Mouse (Mus musculus) forebrain, embryonic 12.5 days (tissue): Measurements from ENCODE around the gene Gm49403. TPM values are rescaled to one million over a fixed set of nuclear protein-coding genes. Genes with fewer than 3 reads are reported as not detected.
A peak's percentile ranks its signal among the peaks of the same experiment; 100 is the strongest.

Source experiments
- ATAC-seq: fragments of 200-750 bp; cut with Nextera tagmentation; 2 replicates; pipeline ENCODE4 v1.8.0; 2017; ENCODE audit warnings: moderate TSS enrichment; ENCODE audit not compliant: low FRiP score
- H3K27ac ChIP-seq: fragments of 300-500 bp; sonication (generic); 2 replicates; pipeline ENCODE4 v1.5.1; 2016; ENCODE audit warnings: mild to moderate bottlenecking
- H3K27me3 ChIP-seq: fragments of 300-500 bp; sonication (generic); 2 replicates; pipeline ENCODE4 v1.6.1; 2016; ENCODE audit warnings: mild to moderate bottlenecking
- H3K36me3 ChIP-seq: fragments of 300-500 bp; sonication (generic); replicated peaks from 2 replicates; pipeline ENCODE4 v1.6.1; 2016; ENCODE audit warnings: mild to moderate bottlenecking
- H3K4me1 ChIP-seq: fragments of 300-500 bp; sonication (generic); 2 replicates; pipeline ENCODE4 v1.6.1; 2016
- H3K4me2 ChIP-seq: fragments of 300-500 bp; sonication (generic); 2 replicates; pipeline ENCODE4 v1.6.1; 2016; ENCODE audit warnings: mild to moderate bottlenecking, moderate library complexity
- H3K4me3 ChIP-seq: fragments of 300-500 bp; sonication (generic); replicated peaks from 2 replicates; pipeline ENCODE4 v1.5.1; 2016; ENCODE audit warnings: mild to moderate bottlenecking
- H3K9ac ChIP-seq: fragments of 300-500 bp; sonication (generic); 2 replicates; pipeline ENCODE4 v1.6.1; 2016; ENCODE audit warnings: mild to moderate bottlenecking
- H3K9me3 ChIP-seq: fragments of 300-500 bp; sonication (generic); 2 replicates; pipeline ENCODE4 v1.6.1; 2016
- WGBS: fragments of 180-500 bp; shearing (Covaris S2); methylation state at CpG from one replicate; pipeline ENCODE4 v1.1.7; 2016; 5-methylcytosine and 5-hydroxymethylcytosine counted together
- polyA plus RNA-seq: library from polyadenylated mRNA; unstranded; fragments of >200 nt; fragmentation: Nextera tagmentation; extraction: Ambion mirVana; gene quantifications from 2 replicates; pipeline ENCODE4 v1.2.1, GENCODE M21; 2016

Gene Gm49403
- polyA plus RNA-seq, 1 experiment from 2014 or later: not detected

DNA sequence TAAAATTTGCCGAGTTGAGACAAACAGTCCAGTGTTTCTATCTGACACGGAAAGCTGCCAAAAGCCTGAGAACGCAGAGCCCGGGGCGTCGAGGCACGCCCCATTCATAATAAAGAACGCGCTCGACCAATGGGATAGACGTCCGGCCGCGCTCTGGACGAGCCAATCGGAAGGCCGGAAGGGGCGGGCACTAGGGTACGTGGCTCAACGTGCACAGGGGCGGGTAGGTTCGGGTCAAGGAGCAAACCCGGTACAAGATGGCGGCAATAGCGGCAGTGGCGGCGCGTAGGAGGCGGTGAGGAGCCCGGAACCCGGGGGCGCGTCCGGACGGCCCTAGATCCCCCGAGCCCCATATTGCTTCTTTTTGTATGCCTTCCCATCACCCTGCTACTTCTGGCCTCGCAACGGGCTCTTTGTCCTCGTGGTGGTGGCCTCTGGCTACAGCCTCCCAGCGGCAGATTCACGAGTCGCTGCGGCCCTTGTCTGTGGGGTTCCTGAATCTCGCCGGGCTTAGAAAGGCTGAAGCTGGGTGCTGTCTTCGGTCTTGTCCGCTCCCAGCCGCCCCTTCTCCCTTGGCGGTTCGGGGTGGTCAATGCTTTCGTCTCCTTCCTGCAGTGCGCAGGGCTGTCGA is 14.2 kb downstream of the Gm49403 start, which contains the start of gene Ganab:
Gene Ganab (plus strand): TSS at position 207 of the 631 bp plus-strand sequence.
- Histone ChIP-seq H3K27ac (peak within 1 kb of the TSS; percentile 89), H3K27me3 (no peaks in the 10 kb centered on the region), H3K4me1 (peaks cover 43% of the 10 kb centered on the region), H3K9me3 (no peaks in the 10 kb centered on the region), H3K9ac (peak within 1 kb of the TSS; percentile 95), H3K36me3 (peaks cover 43% of the 10 kb centered on the region), H3K4me2 (peak within 1 kb of the TSS; percentile 73), H3K4me3 (peak within 1 kb of the TSS; percentile 94)
- under 1% methylated on average over 53 of the region's 53 CpGs for WGBS
- ATAC-seq: peak; percentile 99

DNA sequence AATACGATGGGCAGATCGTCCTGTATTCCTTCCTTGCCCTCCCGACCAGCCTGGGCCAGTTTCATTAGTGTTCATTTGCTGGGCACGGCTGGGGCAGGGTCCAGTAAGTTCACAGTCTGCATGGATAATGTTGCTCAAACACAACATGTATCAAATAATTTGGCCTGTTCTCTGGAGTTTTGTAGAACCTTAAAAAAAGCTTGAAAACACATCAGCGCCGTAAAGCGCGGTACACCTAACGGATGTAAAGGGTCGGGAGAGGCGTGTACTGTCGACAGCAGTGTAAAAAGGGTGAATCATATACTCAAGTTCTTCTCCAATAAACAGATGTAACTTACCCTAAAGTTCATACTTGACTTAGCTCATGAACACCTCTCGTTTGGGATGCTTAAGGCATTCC is 14.8 kb downstream of the Gm49403 start:
- H3K27ac ChIP-seq: peak overlapping the region; percentile 89
- no peaks in the 10 kb centered on the region for H3K27me3 ChIP-seq
- ATAC-seq: no peak
- peak overlapping the region; percentile 95 for H3K9ac ChIP-seq
- H3K9me3 ChIP-seq: no peaks in the 10 kb centered on the region
- WGBS: 14% methylated on average over 13 of the region's 13 CpGs
- H3K4me2 ChIP-seq: peak overlapping the region; percentile 73
- H3K4me1 ChIP-seq: peaks cover 40% of the 10 kb centered on the region
- peaks cover 49% of the 10 kb centered on the region for H3K36me3 ChIP-seq
- H3K4me3 ChIP-seq: peak overlapping the region; percentile 94

DNA sequence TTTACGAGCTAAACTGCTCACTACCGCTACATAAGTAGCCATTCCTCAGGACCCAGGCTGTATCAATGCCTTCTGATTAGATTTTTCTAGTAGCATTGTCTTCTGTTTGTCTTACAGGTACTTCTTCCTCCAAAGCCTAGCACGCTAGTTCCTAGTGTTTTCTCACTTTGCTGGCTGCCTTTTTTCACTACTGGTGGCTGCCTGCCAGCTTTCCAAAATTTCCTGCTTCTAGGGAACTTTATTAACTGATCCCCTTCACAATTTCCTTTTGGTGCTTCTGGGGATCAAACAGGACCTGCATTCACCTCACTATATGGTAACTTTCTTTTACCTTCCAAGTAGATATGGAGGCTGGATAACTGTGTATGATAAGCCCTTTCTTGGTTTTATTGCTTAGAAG is 15.3 kb downstream of the Gm49403 start:
- H3K9ac ChIP-seq: peak overlapping the region; percentile 95
- H3K36me3 ChIP-seq: peaks cover 53% of the 10 kb centered on the region
- H3K27ac ChIP-seq: no peak overlapping the region
- peak overlapping the region; percentile 94 for H3K4me3 ChIP-seq
- H3K9me3 ChIP-seq: no peaks in the 10 kb centered on the region
- ATAC-seq: no peak
- H3K4me2 ChIP-seq: peak overlapping the region; percentile 73
- H3K27me3 ChIP-seq: no peaks in the 10 kb centered on the region
- WGBS: 72% methylated on average over 3 of the region's 3 CpGs
- H3K4me1 ChIP-seq: peaks cover 35% of the 10 kb centered on the region

DNA sequence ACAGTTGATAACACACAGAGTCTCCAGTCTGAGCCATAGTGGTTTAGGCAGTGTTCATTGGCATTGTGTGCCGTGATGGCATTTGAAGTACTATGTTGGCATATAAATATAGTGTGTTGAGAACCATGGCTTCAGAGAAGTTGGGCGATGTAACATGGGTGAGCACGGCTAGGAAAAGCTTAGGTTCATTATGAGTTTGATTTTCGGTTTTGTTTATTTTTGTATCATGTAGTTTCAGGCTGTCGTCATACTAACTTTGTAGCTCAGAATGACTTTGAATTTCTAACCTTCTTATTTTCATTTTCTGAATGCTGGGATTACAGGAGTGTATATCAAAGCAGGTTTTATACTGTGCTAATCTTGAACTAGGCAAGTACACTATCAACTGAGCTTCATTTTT is 19.7 kb downstream of the Gm49403 start:
- H3K4me3 ChIP-seq: no peak overlapping the region
- ATAC-seq: no peak
- H3K4me1 ChIP-seq: peaks cover 14% of the 10 kb centered on the region
- no peak overlapping the region for H3K4me2 ChIP-seq
- 96% methylated on average over 5 of the region's 5 CpGs for WGBS
- H3K9me3 ChIP-seq: no peaks in the 10 kb centered on the region
- H3K9ac ChIP-seq: no peak overlapping the region
- no peaks in the 10 kb centered on the region for H3K27me3 ChIP-seq
- H3K27ac ChIP-seq: no peak overlapping the region
- H3K36me3 ChIP-seq: peaks cover 68% of the 10 kb centered on the region

DNA sequence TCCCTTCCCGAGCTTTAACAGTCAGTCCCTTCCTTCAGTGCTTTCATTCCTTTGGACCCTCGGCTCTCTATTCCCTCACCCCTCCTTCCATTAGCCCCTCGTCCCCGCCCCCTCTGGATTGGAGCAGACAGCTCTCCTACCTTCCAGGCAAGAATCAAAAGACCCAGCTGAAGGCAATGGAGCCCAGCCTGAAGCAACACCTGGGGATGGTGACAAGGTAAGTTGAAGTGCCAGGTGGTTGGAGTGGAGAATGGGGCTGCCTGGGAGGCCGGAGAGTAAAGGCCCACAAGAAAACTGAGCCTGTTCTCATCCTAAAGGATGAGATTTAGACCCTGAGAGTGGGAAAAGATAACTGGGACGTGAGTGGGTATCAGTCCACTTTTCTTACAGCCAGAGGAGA is 24.8 kb downstream of the Gm49403 start:
- no peaks in the 10 kb centered on the region for H3K4me1 ChIP-seq
- no peaks in the 10 kb centered on the region for H3K27me3 ChIP-seq
- no peak for ATAC-seq
- H3K4me3 ChIP-seq: no peak overlapping the region
- peaks cover 97% of the 10 kb centered on the region for H3K36me3 ChIP-seq
- no peak overlapping the region for H3K4me2 ChIP-seq
- H3K9ac ChIP-seq: no peak overlapping the region
- H3K27ac ChIP-seq: no peak overlapping the region
- WGBS: 84% methylated on average over 6 of the region's 6 CpGs
- no peaks in the 10 kb centered on the region for H3K9me3 ChIP-seq

DNA sequence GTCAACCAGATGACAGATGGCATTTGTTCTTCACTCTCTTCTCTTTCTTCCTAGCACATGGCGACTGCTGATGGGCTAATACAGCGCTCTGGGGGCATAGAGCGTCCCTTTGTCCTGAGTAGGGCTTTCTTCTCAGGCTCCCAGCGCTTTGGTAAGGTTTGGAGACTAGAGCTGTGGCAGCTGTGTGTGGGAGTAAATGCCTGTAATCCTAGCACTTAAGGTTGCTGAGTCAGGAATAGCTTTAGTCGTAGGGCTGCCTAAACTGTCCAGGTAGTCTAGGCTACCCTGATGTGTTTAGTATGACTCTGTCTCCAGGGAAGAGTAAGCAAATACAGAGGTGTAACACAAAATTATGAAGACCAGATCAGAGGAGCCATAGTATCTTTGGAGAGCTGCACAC is 28.1 kb downstream of the Gm49403 start:
- Histone ChIP-seq H3K9ac (no peak overlapping the region), H3K27me3 (no peaks in the 10 kb centered on the region), H3K27ac (no peak overlapping the region), H3K36me3 (peaks cover 100% of the 10 kb centered on the region), H3K4me1 (no peaks in the 10 kb centered on the region), H3K4me2 (no peak overlapping the region), H3K4me3 (no peak overlapping the region), H3K9me3 (no peaks in the 10 kb centered on the region)
- no peak for ATAC-seq
- WGBS: 98% methylated on average over 5 of the region's 5 CpGs

DNA sequence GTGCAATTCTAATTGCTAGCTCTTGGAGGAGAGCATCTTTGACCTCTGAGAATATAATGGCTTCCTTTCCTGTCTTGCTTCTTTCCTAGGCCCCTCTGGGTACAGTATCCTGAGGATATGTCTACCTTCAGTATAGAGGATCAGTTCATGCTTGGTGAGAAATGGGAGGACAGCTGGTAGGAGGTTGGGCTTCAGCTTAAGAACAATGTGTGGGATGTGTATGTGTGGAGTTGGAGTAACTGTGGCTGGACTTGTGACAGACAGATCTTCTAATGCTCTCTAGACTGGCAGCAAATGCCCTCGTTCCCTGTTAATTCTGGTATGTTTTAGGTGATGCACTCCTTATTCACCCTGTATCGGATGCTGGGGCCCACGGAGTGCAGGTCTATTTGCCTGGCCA is 30.5 kb downstream of the Gm49403 start:
- peaks cover 83% of the 10 kb centered on the region for H3K36me3 ChIP-seq
- ATAC-seq: no peak
- 93% methylated on average over 3 of the region's 3 CpGs for WGBS
- no peaks in the 10 kb centered on the region for H3K27me3 ChIP-seq
- no peak overlapping the region for H3K27ac ChIP-seq
- no peaks in the 10 kb centered on the region for H3K4me1 ChIP-seq
- no peaks in the 10 kb centered on the region for H3K9me3 ChIP-seq
- H3K4me3 ChIP-seq: no peak overlapping the region
- H3K4me2 ChIP-seq: no peak overlapping the region
- no peak overlapping the region for H3K9ac ChIP-seq

DNA sequence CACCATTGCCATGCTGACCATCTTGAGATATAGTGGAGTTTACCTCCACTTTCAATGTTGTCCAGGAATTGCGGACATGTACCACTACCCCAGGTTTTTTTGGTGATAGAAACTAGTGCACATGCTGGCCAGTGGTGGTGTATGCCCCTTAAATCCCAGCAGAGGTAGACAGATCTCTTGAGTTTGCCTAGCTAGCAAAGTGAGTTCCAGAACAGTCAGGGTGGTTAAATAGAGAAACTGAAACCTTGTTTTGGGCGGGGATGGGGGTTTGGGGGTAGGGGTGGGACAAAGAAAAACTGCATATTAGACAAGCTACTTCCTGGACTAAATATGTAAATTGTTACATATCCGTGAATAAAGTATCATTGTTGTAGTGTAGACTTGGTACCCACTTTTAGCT is 35.3 kb downstream of the Gm49403 start:
- no peak for ATAC-seq
- no peak overlapping the region for H3K9ac ChIP-seq
- H3K36me3 ChIP-seq: peaks cover 39% of the 10 kb centered on the region
- H3K4me2 ChIP-seq: no peak overlapping the region
- H3K27me3 ChIP-seq: no peaks in the 10 kb centered on the region
- no peak overlapping the region for H3K4me3 ChIP-seq
- H3K9me3 ChIP-seq: no peaks in the 10 kb centered on the region
- WGBS: 97% methylated on average over 3 of the region's 3 CpGs
- no peak overlapping the region for H3K27ac ChIP-seq
- H3K4me1 ChIP-seq: peaks cover 16% of the 10 kb centered on the region

DNA sequence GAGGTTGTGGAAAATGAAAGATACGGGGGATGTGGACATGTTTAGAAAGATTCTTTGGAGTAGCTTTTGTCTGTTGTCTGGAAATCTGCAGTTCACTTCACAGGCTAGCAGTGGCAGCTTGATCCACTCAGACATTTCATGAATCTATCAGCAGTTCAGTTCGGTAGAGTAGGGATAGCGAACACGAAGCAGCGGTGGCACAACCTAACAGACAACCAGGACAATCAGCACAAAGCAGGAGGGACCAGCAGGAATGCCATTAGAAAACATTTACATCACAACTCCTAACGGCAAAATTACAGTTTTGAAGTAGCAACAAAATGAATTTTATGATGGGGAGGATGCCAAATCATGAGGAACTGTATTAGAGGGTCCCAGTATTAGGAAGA is 35.9 kb downstream of the Gm49403 start:
- Histone ChIP-seq H3K9me3 (no peaks in the 10 kb centered on the region), H3K27me3 (no peaks in the 10 kb centered on the region), H3K4me1 (peaks cover 16% of the 10 kb centered on the region), H3K4me2 (peak overlapping the region; percentile 85), H3K27ac (peak overlapping the region; percentile 89), H3K9ac (no peak overlapping the region; the same call in 1 of the 2 replicates), H3K36me3 (peaks cover 32% of the 10 kb centered on the region), H3K4me3 (peak overlapping the region; percentile 83)
- WGBS: 67% methylated on average over 6 of the region's 6 CpGs
- no peak for ATAC-seq

DNA sequence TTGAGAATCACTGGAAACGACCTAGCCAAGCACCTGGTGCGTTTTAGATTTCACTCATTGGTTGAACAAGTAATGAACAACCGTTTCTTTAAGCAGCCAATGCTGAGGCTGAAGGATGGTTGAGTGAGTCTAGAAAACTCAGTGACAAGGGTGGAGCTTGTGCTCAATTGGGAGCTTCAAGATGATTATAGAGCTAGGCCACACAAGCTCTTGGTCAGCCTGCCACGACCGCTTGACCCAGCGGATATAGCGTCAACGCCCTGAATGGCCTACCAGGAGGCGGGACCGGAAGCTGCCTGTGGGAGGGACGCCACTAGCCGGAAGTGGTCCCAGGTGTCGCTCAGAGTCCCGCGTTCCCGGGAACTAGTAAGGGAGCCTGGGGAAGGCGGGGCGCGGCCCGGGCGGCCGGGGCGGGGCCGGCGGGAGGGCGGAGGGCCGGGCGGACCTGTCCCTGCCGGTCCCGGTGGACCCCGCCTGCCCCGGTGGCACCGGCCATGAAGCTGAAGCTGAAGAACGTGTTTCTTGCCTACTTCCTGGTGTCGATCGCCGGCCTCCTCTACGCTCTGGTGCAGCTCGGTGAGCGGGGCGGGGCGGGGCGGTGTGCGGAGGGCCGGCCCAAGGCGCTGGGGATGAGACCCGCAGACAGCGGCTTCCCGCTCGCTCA is 36.5 kb downstream of the Gm49403 start, which contains the start of gene B3gat3:
Gene B3gat3 (plus strand): TSS at position 302 of the 664 bp plus-strand sequence.
- peak; percentile 98 for ATAC-seq

DNA sequence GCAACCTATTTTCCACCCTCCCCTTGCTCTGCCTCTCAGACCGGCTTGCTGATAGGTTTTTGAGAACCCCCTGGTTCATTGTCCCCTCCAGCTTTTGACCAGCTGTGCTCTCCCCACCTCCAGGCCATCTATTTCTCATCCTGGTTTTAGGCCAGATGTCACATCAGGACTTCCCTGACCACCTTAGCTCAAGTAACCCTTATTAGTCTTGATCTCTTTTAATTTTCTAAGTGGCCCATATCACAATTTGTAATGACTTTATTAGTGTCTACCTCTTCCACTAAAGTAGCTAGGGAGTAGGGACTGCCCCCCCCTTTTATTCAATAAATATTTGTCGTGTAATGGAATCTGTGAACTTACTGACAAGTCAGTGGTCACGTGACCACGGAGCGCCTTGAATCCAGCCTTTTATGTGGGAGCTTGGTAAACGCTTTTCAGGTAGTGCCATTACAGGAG is 37.1 kb downstream of the Gm49403 start:
- H3K4me2 ChIP-seq: peak overlapping the region; percentile 85
- 5% methylated on average over 6 of the region's 6 CpGs for whole genome bisulfite sequencing
- H3K9me3 ChIP-seq: no peaks in the 10 kb centered on the region
- H3K9ac ChIP-seq: peak overlapping the region; percentile 86
- peaks cover 16% of the 10 kb centered on the region for H3K4me1 ChIP-seq
- peaks cover 28% of the 10 kb centered on the region for H3K36me3 ChIP-seq
- H3K4me3 ChIP-seq: peak overlapping the region; percentile 83
- H3K27me3 ChIP-seq: no peaks in the 10 kb centered on the region
- peak overlapping the region; percentile 89 for H3K27ac ChIP-seq
- no peak for ATAC-seq

More for the DNA sequence above, 36.5 kb downstream of the Gm49403 start, which contains the start of gene B3gat3:
- peak within 1 kb of the TSS; percentile 89 for H3K27ac ChIP-seq
- peak within 1 kb of the TSS; percentile 83 for H3K4me3 ChIP-seq
- peaks cover 28% of the 10 kb centered on the region for H3K36me3 ChIP-seq
- H3K4me2 ChIP-seq: peak within 1 kb of the TSS; percentile 85
- H3K27me3 ChIP-seq: no peaks in the 10 kb centered on the region
- 4% methylated on average over 42 of the region's 50 CpGs for WGBS
- H3K9me3 ChIP-seq: no peaks in the 10 kb centered on the region
- peak within 1 kb of the TSS; percentile 86 for H3K9ac ChIP-seq
- H3K4me1 ChIP-seq: peaks cover 16% of the 10 kb centered on the region

DNA sequence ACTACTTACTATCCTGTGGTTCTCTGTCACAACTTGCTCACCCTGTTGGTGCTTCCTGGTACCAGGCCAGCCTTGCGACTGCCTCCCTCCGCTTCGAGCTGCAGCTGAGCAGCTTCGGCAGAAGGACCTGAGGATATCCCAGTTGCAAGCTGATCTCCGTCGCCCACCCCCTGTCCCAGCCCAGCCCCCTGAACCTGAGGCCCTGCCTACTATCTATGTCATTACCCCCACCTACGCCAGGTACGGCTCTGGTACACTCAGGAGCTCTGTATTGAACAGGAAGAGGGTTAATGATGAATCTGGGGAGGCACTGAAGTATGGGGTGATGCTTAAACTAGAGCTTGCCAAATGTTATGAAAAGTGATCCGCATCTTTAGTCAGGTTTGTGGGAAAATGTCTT is 38.0 kb downstream of the Gm49403 start:
- Histone ChIP-seq H3K4me3 (0 out of 2 replicates have a peak overlapping the region, but pooled peaks have one; percentile 83), H3K4me2 (0 out of 2 replicates have a peak overlapping the region, but pooled peaks have one; percentile 85), H3K27ac (no peak overlapping the region), H3K9ac (no peak overlapping the region), H3K36me3 (peaks cover 28% of the 10 kb centered on the region), H3K9me3 (no peaks in the 10 kb centered on the region), H3K4me1 (peaks cover 16% of the 10 kb centered on the region), H3K27me3 (no peaks in the 10 kb centered on the region)
- ATAC-seq: no peak
- 83% methylated on average over 9 of the region's 9 CpGs for WGBS
